Mouse (Mus musculus) heart, embryonic 10.5 days (tissue): ENCODE measurements at regions not wholly inside any gene's neighbourhood (a gene's known extent, or its start where the extent isn't known, plus 50 kb on each side); places are given as distances from the start of the nearest gene placed in this dataset.

Source experiments
- DNase-seq: peaks from one replicate; pipeline ENCODE4 v3.0.0-alpha.2; 2017; ENCODE audit warnings: low spot score
- H3K27ac ChIP-seq: fragments of 300-500 bp; sonication (generic); 2 replicates; pipeline ENCODE4 v1.5.1; 2016; ENCODE audit warnings: mild to moderate bottlenecking
- H3K27me3 ChIP-seq: fragments of 300-500 bp; sonication (generic); 2 replicates; pipeline ENCODE4 v1.6.1; 2016; ENCODE audit warnings: mild to moderate bottlenecking; ENCODE audit not compliant: poor library complexity, insufficient read depth, severe bottlenecking
- H3K36me3 ChIP-seq: fragments of 300-500 bp; sonication (generic); 2 replicates; pipeline ENCODE4 v1.6.1; 2016; ENCODE audit warnings: mild to moderate bottlenecking, moderate library complexity
- H3K4me1 ChIP-seq: fragments of 300-500 bp; sonication (generic); 2 replicates; pipeline ENCODE4 v1.6.1; 2016; ENCODE audit warnings: mild to moderate bottlenecking
- H3K4me3 ChIP-seq: fragments of 300-500 bp; sonication (generic); 2 replicates; pipeline ENCODE4 v1.5.1; 2016; ENCODE audit warnings: mild to moderate bottlenecking, moderate library complexity
- H3K9me3 ChIP-seq: fragments of 300-500 bp; sonication (generic); 2 replicates; pipeline ENCODE4 v1.6.1; 2016; ENCODE audit warnings: mild to moderate bottlenecking, moderate library complexity
- WGBS: fragments of 180-500 bp; shearing (Covaris S2); methylation state at CpG from one replicate; pipeline ENCODE4 v1.1.7; 2016; 5-methylcytosine and 5-hydroxymethylcytosine counted together

DNA sequence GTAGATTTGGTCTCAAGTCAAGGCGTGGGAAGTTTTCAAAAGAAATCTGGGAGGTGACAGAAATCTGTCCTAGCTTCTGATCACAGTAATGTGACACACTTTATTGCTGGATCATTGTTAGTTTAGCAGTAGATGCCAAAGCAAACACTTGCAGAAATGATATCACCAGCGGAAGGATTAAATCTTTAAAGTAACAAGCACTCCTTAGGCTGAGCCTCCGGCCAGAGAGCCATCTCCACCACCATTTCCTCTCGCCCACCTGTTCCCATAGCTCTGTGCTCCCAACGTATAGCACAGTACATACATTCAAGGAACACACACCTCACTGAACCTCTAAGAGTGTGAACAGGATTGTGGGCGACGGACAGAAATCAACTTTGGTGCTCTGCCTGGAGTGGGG, 75.6 kb upstream of the Ifne start:
- Histone ChIP-seq H3K4me1 (peaks cover 5% of the 10 kb centered on the region; the same call in 1 of the 2 replicates), H3K36me3 (no peaks in the 10 kb centered on the region), H3K27me3 (no peaks in the 10 kb centered on the region), H3K27ac (no peak overlapping the region), H3K9me3 (no peaks in the 10 kb centered on the region), H3K4me3 (no peak overlapping the region)
- no peak for DNase-seq
- 74% methylated on average over 7 of the region's 7 CpGs for WGBS

- Histone ChIP-seq H3K4me1 (peaks cover 8% of the 10 kb centered on the region; the same call in 1 of the 2 replicates), H3K36me3 (no peaks in the 10 kb centered on the region), H3K27me3 (no peaks in the 10 kb centered on the region), H3K27ac (no peak overlapping the region), H3K9me3 (no peaks in the 10 kb centered on the region), H3K4me3 (no peak overlapping the region)
- no peak for DNase-seq
- 92% methylated on average over 3 of the region's 3 CpGs for WGBS
Measured at GRCm38 (mm10) chr4:88954045-88954444, 74.0 kb upstream of the Ifne start.

GRCm38 (mm10) chr4:88951034-88951336, 71.0 kb upstream of the Ifne start:
- DNase-seq: no peak
- peaks cover 8% of the 10 kb centered on the region; the same call in 1 of the 2 replicates for H3K4me1 ChIP-seq
- H3K27me3 ChIP-seq: no peaks in the 10 kb centered on the region
- WGBS: 33% methylated on average over 1 of the region's 1 CpGs
- H3K9me3 ChIP-seq: no peaks in the 10 kb centered on the region
- H3K27ac ChIP-seq: peak overlapping the region; percentile 66
- no peak overlapping the region for H3K4me3 ChIP-seq
- no peaks in the 10 kb centered on the region for H3K36me3 ChIP-seq

GRCm38 (mm10) chr4:88950181-88951033, 70.4 kb upstream of the Ifne start:
- H3K9me3 ChIP-seq: no peaks in the 10 kb centered on the region
- peak; percentile 75 for DNase-seq
- H3K27ac ChIP-seq: peak overlapping the region; percentile 66
- H3K27me3 ChIP-seq: no peaks in the 10 kb centered on the region
- H3K4me1 ChIP-seq: peaks cover 8% of the 10 kb centered on the region; the same call in 1 of the 2 replicates
- WGBS: 30% methylated on average over 12 of the region's 12 CpGs
- no peaks in the 10 kb centered on the region for H3K36me3 ChIP-seq
- no peak overlapping the region for H3K4me3 ChIP-seq

DNA sequence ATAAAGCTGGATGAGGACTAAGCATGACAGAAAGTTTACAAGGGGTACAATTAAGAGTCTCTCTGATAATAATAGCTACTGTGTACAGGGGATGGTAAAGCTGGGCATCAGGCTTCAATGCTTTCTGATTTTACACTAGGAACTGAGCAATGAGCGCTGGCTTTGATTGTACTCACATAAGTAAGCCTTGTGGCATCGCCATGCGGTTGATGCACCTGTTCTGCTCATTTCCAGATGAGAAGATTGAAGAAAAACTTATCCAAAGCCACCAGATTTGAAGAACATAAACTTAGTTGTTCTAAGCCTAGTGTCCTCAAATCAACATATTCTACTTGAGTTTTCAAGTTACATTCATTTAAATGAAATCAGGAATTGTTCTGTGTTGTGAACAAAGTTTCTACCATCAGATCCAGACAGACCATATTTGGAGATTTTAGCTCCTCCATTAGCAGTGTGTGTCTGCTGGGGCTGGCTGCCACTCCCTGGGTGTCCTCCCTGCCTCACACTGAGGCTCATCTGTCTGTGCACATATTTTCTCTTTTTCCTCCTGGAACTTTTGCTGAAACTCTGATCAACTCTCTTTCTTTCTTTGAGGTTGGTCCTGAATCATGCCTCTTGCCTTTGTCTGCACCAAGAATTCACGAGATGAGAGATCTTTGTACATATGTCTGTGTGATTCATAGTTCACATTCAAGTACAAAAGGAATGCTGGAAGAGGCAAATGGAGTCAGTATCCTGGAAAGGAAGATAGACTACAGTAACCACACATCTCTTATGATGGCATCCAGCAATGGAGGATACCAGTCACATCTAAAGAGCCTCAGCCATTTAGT, 68.2 kb upstream of the Ifne start:
- no peak for DNase-seq
- H3K9me3 ChIP-seq: no peaks in the 10 kb centered on the region
- H3K27me3 ChIP-seq: no peaks in the 10 kb centered on the region
- H3K27ac ChIP-seq: no peak overlapping the region
- 67% methylated on average over 4 of the region's 4 CpGs for WGBS
- H3K36me3 ChIP-seq: no peaks in the 10 kb centered on the region
- peaks cover 8% of the 10 kb centered on the region; the same call in 1 of the 2 replicates for H3K4me1 ChIP-seq
- H3K4me3 ChIP-seq: no peak overlapping the region

DNA sequence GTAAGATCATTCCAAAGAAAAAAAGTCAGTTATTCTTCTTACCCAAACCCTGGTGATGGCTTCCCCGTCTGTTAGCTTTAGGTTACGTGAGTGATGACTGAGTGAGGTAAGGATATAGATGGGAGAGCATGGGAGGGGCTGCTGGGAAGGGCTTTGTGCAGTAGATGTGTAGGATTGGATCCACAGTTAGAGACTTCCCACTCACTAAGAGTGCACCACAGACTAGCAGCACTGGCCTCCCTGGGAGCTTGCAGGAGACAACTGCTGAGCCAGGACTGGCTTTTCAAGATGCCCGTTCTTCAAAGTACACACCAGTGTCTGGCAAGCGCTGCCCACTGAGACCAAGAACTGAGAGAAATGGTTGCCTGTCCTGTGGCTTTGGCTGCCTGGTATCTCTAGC, 62.0 kb upstream of the Ifne start:
- 72% methylated on average over 4 of the region's 4 CpGs for WGBS

DNA sequence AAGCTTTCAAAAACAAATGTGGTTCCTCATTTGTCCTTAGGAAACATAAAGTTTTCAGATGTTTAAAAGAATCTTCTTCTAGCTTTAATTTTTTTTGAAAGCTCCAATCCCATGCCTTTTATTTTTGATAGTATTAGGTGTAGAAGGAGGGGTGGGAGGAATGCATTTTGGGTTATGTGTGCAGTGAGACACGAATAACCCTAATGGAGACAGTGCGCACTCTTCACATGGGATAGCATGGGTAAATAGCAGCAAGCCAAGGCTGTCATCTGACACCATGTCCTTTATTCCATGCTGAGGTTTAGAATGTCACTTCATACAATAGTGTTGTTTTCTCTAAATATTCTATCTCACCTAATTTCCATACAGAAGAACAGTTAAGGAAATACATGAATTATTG, 60.7 kb upstream of the Ifne start:
- no peaks in the 10 kb centered on the region for H3K9me3 ChIP-seq
- no peaks in the 10 kb centered on the region for H3K36me3 ChIP-seq
- peaks cover 9% of the 10 kb centered on the region; the same call in 1 of the 2 replicates for H3K4me1 ChIP-seq
- H3K27ac ChIP-seq: no peak overlapping the region
- WGBS: 88% methylated on average over 2 of the region's 2 CpGs
- H3K27me3 ChIP-seq: peaks cover 43% of the 10 kb centered on the region
- no peak for DNase-seq
- no peak overlapping the region for H3K4me3 ChIP-seq

More for the DNA sequence above, 62.0 kb upstream of the Ifne start:
- H3K4me1 ChIP-seq: peaks cover 9% of the 10 kb centered on the region; the same call in 1 of the 2 replicates
- no peak overlapping the region for H3K27ac ChIP-seq
- H3K4me3 ChIP-seq: no peak overlapping the region
- H3K36me3 ChIP-seq: no peaks in the 10 kb centered on the region
- no peak for DNase-seq
- no peaks in the 10 kb centered on the region for H3K9me3 ChIP-seq
- H3K27me3 ChIP-seq: peaks cover 30% of the 10 kb centered on the region

- H3K9me3 ChIP-seq: no peaks in the 10 kb centered on the region
- WGBS: 72% methylated on average over 4 of the region's 4 CpGs
Measured at GRCm38 (mm10) chr4:88939397-88939796, 59.4 kb upstream of the Ifne start.

GRCm38 (mm10) chr4:88938712-88939032, 58.7 kb upstream of the Ifne start:
- peaks cover 9% of the 10 kb centered on the region; the same call in 1 of the 2 replicates for H3K4me1 ChIP-seq
- peak overlapping the region; percentile 83 for H3K4me3 ChIP-seq
- H3K27ac ChIP-seq: peak overlapping the region; percentile 86
- H3K27me3 ChIP-seq: peaks cover 50% of the 10 kb centered on the region
- no peaks in the 10 kb centered on the region for H3K36me3 ChIP-seq
- H3K9me3 ChIP-seq: no peaks in the 10 kb centered on the region
- WGBS: 10% methylated on average over 11 of the region's 11 CpGs
- no peak for DNase-seq

More at GRCm38 (mm10) chr4:88939397-88939796, 59.4 kb upstream of the Ifne start:
- Histone ChIP-seq H3K27me3 (peaks cover 50% of the 10 kb centered on the region), H3K4me1 (peaks cover 9% of the 10 kb centered on the region; the same call in 1 of the 2 replicates), H3K36me3 (no peaks in the 10 kb centered on the region), H3K4me3 (no peak overlapping the region), H3K27ac (no peak overlapping the region)
- no peak for DNase-seq

DNA sequence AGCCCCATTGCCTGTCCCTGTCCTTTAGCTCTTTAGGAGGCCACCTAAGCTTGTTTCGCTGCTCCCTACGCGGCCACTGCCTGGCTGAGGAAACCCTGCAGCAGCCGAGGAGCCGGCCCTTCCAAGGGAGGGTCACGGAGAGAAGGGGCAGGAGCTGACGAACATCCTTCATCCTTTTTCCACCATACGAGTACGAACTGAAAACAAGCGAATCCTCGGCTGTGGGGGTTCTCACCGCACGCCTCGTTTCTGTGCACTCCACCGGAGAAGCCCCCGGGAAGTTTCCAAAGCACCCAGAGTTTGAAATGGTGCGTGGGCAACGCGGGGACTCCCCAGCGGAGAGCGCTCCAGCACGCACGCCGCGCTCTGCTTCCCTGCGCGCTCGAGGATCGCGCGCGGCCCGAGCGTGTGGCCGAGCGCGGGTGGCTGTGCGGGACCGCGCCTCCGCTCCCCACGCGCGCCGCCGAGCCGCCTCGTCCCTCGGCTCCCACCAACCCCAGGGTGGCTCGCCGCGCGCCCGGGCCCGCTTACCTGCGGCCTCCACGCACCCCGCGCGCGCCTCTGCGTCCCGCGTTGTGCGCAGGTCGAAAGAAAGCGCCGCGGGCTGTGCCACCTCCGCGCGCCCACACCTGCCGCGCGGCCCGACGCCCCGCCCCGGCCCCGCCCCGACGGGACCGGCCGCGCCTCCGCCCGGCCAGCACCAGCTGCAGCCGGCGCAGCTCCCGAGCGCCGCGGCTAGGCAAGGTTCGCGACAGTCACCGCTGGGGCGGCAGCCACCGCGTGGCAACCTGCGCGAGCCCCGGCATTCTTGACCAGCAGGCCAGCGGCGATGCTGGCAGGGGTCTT, 58.1 kb upstream of the Ifne start:
- H3K27ac ChIP-seq: peak overlapping the region; percentile 86
- H3K4me1 ChIP-seq: peaks cover 9% of the 10 kb centered on the region; the same call in 1 of the 2 replicates
- DNase-seq: peak; percentile 82
- H3K27me3 ChIP-seq: peaks cover 50% of the 10 kb centered on the region
- no peaks in the 10 kb centered on the region for H3K9me3 ChIP-seq
- under 1% methylated on average over 86 of the region's 104 CpGs for WGBS
- no peaks in the 10 kb centered on the region for H3K36me3 ChIP-seq
- H3K4me3 ChIP-seq: peak overlapping the region; percentile 83

- WGBS: 73% methylated on average over 6 of the region's 6 CpGs
- no peaks in the 10 kb centered on the region for H3K36me3 ChIP-seq
- peaks cover 9% of the 10 kb centered on the region; the same call in 1 of the 2 replicates for H3K4me1 ChIP-seq
- H3K9me3 ChIP-seq: no peaks in the 10 kb centered on the region
- H3K27ac ChIP-seq: no peak overlapping the region
- H3K27me3 ChIP-seq: peaks cover 47% of the 10 kb centered on the region
- H3K4me3 ChIP-seq: no peak overlapping the region
- no peak for DNase-seq
Measured at GRCm38 (mm10) chr4:88936976-88937375, 57.0 kb upstream of the Ifne start.

- no peaks in the 10 kb centered on the region for H3K36me3 ChIP-seq
- no peak overlapping the region for H3K4me3 ChIP-seq
- no peak overlapping the region for H3K27ac ChIP-seq
- DNase-seq: no peak
- WGBS: 75% methylated on average over 2 of the region's 2 CpGs
- H3K9me3 ChIP-seq: no peaks in the 10 kb centered on the region
- H3K4me1 ChIP-seq: peaks cover 9% of the 10 kb centered on the region; the same call in 1 of the 2 replicates
- H3K27me3 ChIP-seq: peaks cover 46% of the 10 kb centered on the region
Measured at GRCm38 (mm10) chr4:88935901-88936300, 55.9 kb upstream of the Ifne start.
